ENCODE assay signal across 10 mouse cellular contexts in genomic region chr2:113390935-113391334, GRCm38 (mm10).
A peak's percentile ranks its signal among the peaks of the same experiment; 100 is the strongest.
DNase-seq lines count a peak whose midpoint lies in the region; ATAC-seq and TF ChIP-seq lines count a peak whose summit lies in the region.
"Had no signal": no experiment of that assay in that cellular context is flagged by ENCODE, and none has a peak within 500 bp of the region (broad histone marks: within the 10 kb centered on the region; RNA-seq: fewer than 3 reads in every experiment).

No protein-coding gene starts in this region.

- no peaks in the 10 kb centered on the region for H3K36me3 ChIP-seq in limb, embryonic 11.5 days (ENCODE audit: control insufficient read depth, insufficient read depth, low read length)
- no peaks in the 10 kb centered on the region for H3K36me3 ChIP-seq in limb, embryonic 10.5 days
- H3K36me3 ChIP-seq in liver, embryonic 12.5 days: no peaks in the 10 kb centered on the region

- TF ChIP-seq POLR2A in brain, embryonic 14.5 days (IDR thresholded peaks at IDR 0.05; ENCODE audit: borderline replicate concordance, extremely low read depth, insufficient read depth, insufficient read length, poor library complexity, severe bottlenecking): no peak

- whole genome bisulfite sequencing in limb, embryonic 11.5 days: 48% methylated on average over 3 of the region's 3 CpGs
- 52% methylated on average over 3 of the region's 3 CpGs for WGBS in limb, embryonic 10.5 days
- 48% methylated on average over 3 of the region's 3 CpGs for WGBS in liver, embryonic 12.5 days (ENCODE audit: insufficient replicate concordance)

- H3K9ac ChIP-seq in limb, embryonic 11.5 days (ENCODE audit: low read length): no peak overlapping the region
- no peak overlapping the region for H3K9ac ChIP-seq in liver, embryonic 12.5 days

- no peak overlapping the region for H3K4me2 ChIP-seq in limb, embryonic 11.5 days (ENCODE audit: low read depth, severe bottlenecking)
- no peak overlapping the region for H3K4me2 ChIP-seq in liver, embryonic 12.5 days

- intact Hi-C loops in heart, postnatal 14 days (cut with DNase I): loop anchor here (1.0 kb wide), 2 partner anchors 40 to 78 kb away; no protein-coding TSS in a partner anchor

- no peaks in the 10 kb centered on the region for H3K27me3 ChIP-seq in limb, embryonic 11.5 days (ENCODE audit: control insufficient read depth, insufficient read depth, low read length)
- H3K27me3 ChIP-seq in limb, embryonic 10.5 days (ENCODE audit: low read depth, poor library complexity, severe bottlenecking): no peaks in the 10 kb centered on the region
- no peaks in the 10 kb centered on the region for H3K27me3 ChIP-seq in liver, embryonic 12.5 days (replicated peaks)

- H3K9me3 ChIP-seq in limb, embryonic 11.5 days (ENCODE audit: control insufficient read depth, low read length): no peaks in the 10 kb centered on the region
- H3K9me3 ChIP-seq in limb, embryonic 10.5 days (replicated peaks): no peaks in the 10 kb centered on the region
- no peaks in the 10 kb centered on the region for H3K9me3 ChIP-seq in liver, embryonic 12.5 days (replicated peaks)

- no peak for DNase-seq in limb, embryonic 11.5 days (ENCODE audit: low spot score)
- DNase-seq in limb, embryonic 10.5 days (ENCODE audit: low spot score): no peak
- peak; percentile 53 for DNase-seq in brain, embryonic 14.5 days (ENCODE audit: low read depth)
- peak; percentile 7 to 40 for DNase-seq in heart, postnatal 14 days
- DNase-seq in skeletal muscle tissue, adult 2 months (ENCODE audit: low read depth, low spot score): peak; percentile 4
- no peak for DNase-seq in right cerebral cortex, postnatal 10 days (ENCODE audit: low spot score in 2 of 2)
- no peak for DNase-seq in thymus, postnatal 36 days

- peak; percentile 63; the same call in 1 of the 2 replicates for ATAC-seq in limb, embryonic 11.5 days (ENCODE audit: insufficient number of reproducible peaks, low FRiP score, low TSS enrichment, low read depth)
- ATAC-seq in liver, embryonic 12.5 days: 0 out of 2 replicates have a peak, but pooled peaks have one; percentile 42

- no peak overlapping the region for H3K4me3 ChIP-seq in limb, embryonic 11.5 days (ENCODE audit: low read depth, low read length)
- no peak overlapping the region for H3K4me3 ChIP-seq in limb, embryonic 10.5 days
- no peak overlapping the region for H3K4me3 ChIP-seq in liver, embryonic 12.5 days
- H3K4me3 ChIP-seq: erythroblast, embryonic 14.5 days; myocyte had no signal

- H3K4me1 ChIP-seq in limb, embryonic 11.5 days (ENCODE audit: control insufficient read depth, insufficient read depth, low read length): no peaks in the 10 kb centered on the region
- H3K4me1 ChIP-seq in limb, embryonic 10.5 days: no peaks in the 10 kb centered on the region
- no peaks in the 10 kb centered on the region for H3K4me1 ChIP-seq in liver, embryonic 12.5 days

- TF ChIP-seq CTCF in brain, embryonic 14.5 days (IDR thresholded peaks at IDR 0.05; ENCODE audit: borderline replicate concordance, extremely low read depth, insufficient read depth, insufficient read length): peak; percentile 58; the same call in 1 of the 2 replicates

- no peak overlapping the region for H3K27ac ChIP-seq in limb, embryonic 11.5 days (replicated peaks; ENCODE audit: low read depth, low read length)
- no peak overlapping the region for H3K27ac ChIP-seq in limb, embryonic 10.5 days
- H3K27ac ChIP-seq in liver, embryonic 12.5 days: no peak overlapping the region

Comparison
In these comparisons a context has a peak if more than half of its experiments do, and no peak if none do; other contexts are left out.
1. DNase-seq: peak in brain, embryonic 14.5 days (single experiment), heart, postnatal 14 days (2 of 2) and skeletal muscle tissue, adult 2 months (single experiment); none in limb, embryonic 11.5 days (single experiment), limb, embryonic 10.5 days (single experiment), right cerebral cortex, postnatal 10 days (0 of 2) and thymus, postnatal 36 days (0 of 2).